Mouse (Mus musculus) ovary, postnatal 14 days (tissue): ENCODE measurements around the gene Fars2.

Experiments
- DNase-seq: peaks from one replicate; pipeline ENCODE4 v3.0.0; 2022; ENCODE audit warnings: low spot score

Gene Fars2

GRCm38 (mm10) chr13:36117143-36118014 is at the start of gene Fars2, which contains the start of gene Lyrm4:
TSS of gene Fars2 (plus strand) at chr13:36117412.
TSS of gene Lyrm4 (minus strand) at chr13:36117526.
- peak; percentile 96 for DNase-seq

GRCm38 (mm10) chr13:36074484-36074883 is 42.7 kb upstream of the Fars2 start:
- DNase-seq, result no peak

GRCm38 (mm10) chr13:36081591-36081990 is 35.6 kb upstream of the Fars2 start:
- no peak for DNase-seq

- DNase-seq, result no peak
Measured at GRCm38 (mm10) chr13:36084701-36085100, 32.5 kb upstream of the Fars2 start.

- no peak for DNase-seq
Measured at GRCm38 (mm10) chr13:36085971-36086370, 31.2 kb upstream of the Fars2 start.

GRCm38 (mm10) chr13:36086608-36087391 is 30.4 kb upstream of the Fars2 start:
- DNase-seq, result no peak

GRCm38 (mm10) chr13:36087427-36087826 is 29.8 kb upstream of the Fars2 start:
- no peak for DNase-seq

- no peak for DNase-seq
Measured at GRCm38 (mm10) chr13:36088168-36088567, 29.0 kb upstream of the Fars2 start.

- DNase-seq, result no peak
Measured at GRCm38 (mm10) chr13:36096684-36097383, 20.4 kb upstream of the Fars2 start.

GRCm38 (mm10) chr13:36105591-36105990 is 11.6 kb upstream of the Fars2 start:
- DNase-seq, result no peak

GRCm38 (mm10) chr13:36108528-36108927 is 8.7 kb upstream of the Fars2 start:
- DNase-seq, result no peak

- no peak for DNase-seq
Measured at GRCm38 (mm10) chr13:36111331-36111730, 5.9 kb upstream of the Fars2 start.

- no peak for DNase-seq
Measured at GRCm38 (mm10) chr13:36113181-36113580, 4.0 kb upstream of the Fars2 start.

- DNase-seq, result peak; percentile 9
Measured at GRCm38 (mm10) chr13:36116520-36117142, 581 bp upstream of the Fars2 start.

GRCm38 (mm10) chr13:36119684-36120083 is 2.5 kb downstream of the Fars2 start:
- DNase-seq, result no peak

GRCm38 (mm10) chr13:36120606-36121005 is 3.4 kb downstream of the Fars2 start:
- no peak for DNase-seq

GRCm38 (mm10) chr13:36129360-36130054 is 12.3 kb downstream of the Fars2 start:
- no peak for DNase-seq

GRCm38 (mm10) chr13:36131401-36131800 is 14.2 kb downstream of the Fars2 start:
- no peak for DNase-seq

GRCm38 (mm10) chr13:36131992-36132649 is 14.9 kb downstream of the Fars2 start:
- no peak for DNase-seq

- no peak for DNase-seq
Measured at GRCm38 (mm10) chr13:36139703-36140102, 22.5 kb downstream of the Fars2 start.
